Mouse (Mus musculus) heart, postnatal 0 days (tissue): Measurements from ENCODE around the gene Pla2g2c.

Experiments used
- CTCF ChIP-seq: IDR thresholded peaks from 2 replicates; pipeline ENCODE4 v1.5.1; 2016; ENCODE audit warnings: antibody characterized with exemption, control low read depth, low read depth
- EP300 ChIP-seq: IDR thresholded peaks from 2 replicates; pipeline ENCODE4 v1.6.1; 2016; ENCODE audit warnings: antibody characterized with exemption, low read depth

DNA sequence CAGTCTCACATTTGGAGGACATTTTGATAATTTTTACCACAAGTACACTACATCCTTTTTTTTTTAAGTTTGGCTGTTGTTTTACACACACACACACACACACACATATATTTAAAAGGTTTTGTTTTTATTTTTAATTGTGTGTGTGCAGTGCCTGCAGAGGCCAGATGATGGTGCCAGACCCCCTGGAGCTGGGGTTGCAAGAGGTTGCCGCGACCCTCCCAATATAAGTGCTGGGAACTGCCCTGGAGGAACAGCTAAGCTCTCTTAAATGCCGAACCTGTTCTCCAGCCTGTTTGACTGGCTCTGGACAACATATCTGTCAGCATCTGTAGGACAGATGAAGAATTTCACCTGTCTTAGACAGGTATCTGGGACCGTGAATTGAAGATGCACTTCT, 20.4 kb upstream of the Pla2g2c start:
- no peak for TF ChIP-seq EP300
- TF ChIP-seq CTCF: no peak
